Mouse (Mus musculus) heart, postnatal 0 days (tissue): ENCODE results near the gene Pgghg. TPM values are rescaled to one million over a fixed set of nuclear protein-coding genes. Genes with fewer than 3 reads are reported as not detected.

Source experiments
- ATAC-seq: fragments of 200-750 bp; cut with Nextera tagmentation; 2 replicates; pipeline ENCODE4 v1.8.0; 2017; ENCODE audit warnings: low read depth, moderate number of reproducible peaks, moderate library complexity; ENCODE audit not compliant: insufficient read depth
- DNase-seq: peaks from one replicate; pipeline ENCODE4 v3.0.0-alpha.2; 2016; ENCODE audit warnings: low spot score
- H3K27ac ChIP-seq: fragments of 300-500 bp; sonication (generic); 2 replicates; pipeline ENCODE4 v1.5.1; 2014; ENCODE audit warnings: low read depth, mild to moderate bottlenecking
- H3K27me3 ChIP-seq: fragments of 300-500 bp; sonication (generic); 2 replicates; pipeline ENCODE4 v1.6.1; 2014; ENCODE audit warnings: low read length, mixed read lengths; ENCODE audit not compliant: control insufficient read depth, insufficient read depth
- H3K36me3 ChIP-seq: fragments of 300-500 bp; sonication (generic); replicated peaks from 2 replicates; pipeline ENCODE4 v1.6.1; 2014; ENCODE audit warnings: low read length, mixed read lengths; ENCODE audit not compliant: control insufficient read depth, insufficient read depth
- H3K4me1 ChIP-seq: fragments of 300-500 bp; sonication (generic); 2 replicates; pipeline ENCODE4 v1.6.1; 2014; ENCODE audit warnings: antibody characterized with exemption; ENCODE audit not compliant: control insufficient read depth, insufficient read depth
- H3K4me2 ChIP-seq: fragments of 300-500 bp; sonication (generic); 2 replicates; pipeline ENCODE4 v1.6.1; 2014; ENCODE audit warnings: low read depth, mild to moderate bottlenecking, low read length, moderate library complexity
- H3K4me3 ChIP-seq: fragments of 300-500 bp; sonication (generic); 2 replicates; pipeline ENCODE4 v1.5.1; 2014; ENCODE audit warnings: low read depth, low read length
- H3K9ac ChIP-seq: fragments of 300-500 bp; sonication (generic); replicated peaks from 2 replicates; pipeline ENCODE4 v1.6.1; 2014; ENCODE audit warnings: low read depth, low read length, mixed read lengths
- H3K9me3 ChIP-seq: fragments of 300-500 bp; sonication (generic); replicated peaks from 2 replicates; pipeline ENCODE4 v1.6.1; 2016; ENCODE audit warnings: low read length; ENCODE audit not compliant: control insufficient read depth
- CTCF ChIP-seq: IDR thresholded peaks from 2 replicates; pipeline ENCODE4 v1.5.1; 2016; ENCODE audit warnings: antibody characterized with exemption, control low read depth, low read depth
- EP300 ChIP-seq: IDR thresholded peaks from 2 replicates; pipeline ENCODE4 v1.6.1; 2016; ENCODE audit warnings: antibody characterized with exemption, low read depth
- WGBS: fragments of 180-500 bp; shearing (Covaris S2); extraction: QIAGEN DNeasy Blood & Tissue Kit; methylation state at CpG from one replicate; pipeline ENCODE4 v1.1.7; 2014; 5-methylcytosine and 5-hydroxymethylcytosine counted together
- polyA plus RNA-seq: library from polyadenylated mRNA; unstranded; fragments of >200 nt; fragmentation: Nextera tagmentation; extraction: Ambion mirVana; gene quantifications from 2 replicates; pipeline ENCODE4 v1.2.1, GENCODE M21; 2015
- total RNA-seq: library from RNA; depleted of rRNA; stranded (reverse); fragments of >200 nt; gene quantifications from 2 replicates; pipeline ENCODE4 v1.2.3, GENCODE M21; 2014; ENCODE audit warnings: low replicate concordance; rRNA removed

The Pgghg gene
- total RNA-seq: 13.8 and 16.3 TPM in 2 replicates
- 5.8 and 5.9 TPM in 2 replicates for polyA plus RNA-seq

DNA sequence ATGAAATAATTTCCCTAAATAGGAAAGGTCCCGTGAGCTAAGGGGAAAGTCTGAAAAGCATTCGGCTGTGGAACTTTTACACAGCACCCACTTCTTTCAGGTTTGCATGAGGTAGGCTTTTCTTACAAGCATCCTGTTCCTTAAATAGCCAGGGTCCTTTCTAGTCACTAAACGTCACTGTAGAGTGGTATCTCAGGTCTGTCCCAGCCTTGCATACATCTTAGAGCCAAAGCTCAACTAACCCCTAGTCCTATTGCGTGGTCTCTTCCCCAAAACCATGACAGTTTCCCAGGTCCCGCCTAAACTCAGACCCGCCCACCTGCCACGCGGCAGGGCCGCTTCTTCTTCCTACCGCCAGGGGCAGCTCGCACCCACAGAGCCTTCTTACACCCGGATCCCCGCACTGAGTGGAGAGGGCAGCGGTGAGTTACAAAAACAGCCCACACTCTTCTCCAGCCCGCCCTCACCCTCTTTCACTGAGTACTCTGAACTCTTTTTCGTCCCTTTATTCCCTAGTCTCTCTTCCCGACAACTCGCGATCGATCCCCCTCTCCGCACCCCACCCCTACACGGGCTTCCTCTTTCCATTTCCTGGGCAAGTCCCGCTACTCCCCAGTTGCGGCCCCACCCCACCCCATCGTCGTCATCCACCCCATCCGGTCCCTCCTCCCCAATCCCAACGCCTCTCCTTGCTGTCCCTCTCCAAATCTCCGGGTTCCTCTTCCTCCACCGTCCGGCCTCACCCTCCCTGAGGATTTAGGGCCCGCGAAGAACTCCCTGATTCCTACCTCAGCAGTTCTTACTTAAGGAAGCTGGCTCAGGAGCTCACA, at the start of gene Pgghg:
TSS of gene Pgghg (plus strand) at position 170 of the 830 bp plus-strand sequence.
- peaks cover 9% of the 10 kb centered on the region; the same call in 1 of the 2 replicates for H3K4me1 ChIP-seq
- 3% methylated on average over 33 of the region's 33 CpGs for WGBS
- ATAC-seq: peak; percentile 92

DNA sequence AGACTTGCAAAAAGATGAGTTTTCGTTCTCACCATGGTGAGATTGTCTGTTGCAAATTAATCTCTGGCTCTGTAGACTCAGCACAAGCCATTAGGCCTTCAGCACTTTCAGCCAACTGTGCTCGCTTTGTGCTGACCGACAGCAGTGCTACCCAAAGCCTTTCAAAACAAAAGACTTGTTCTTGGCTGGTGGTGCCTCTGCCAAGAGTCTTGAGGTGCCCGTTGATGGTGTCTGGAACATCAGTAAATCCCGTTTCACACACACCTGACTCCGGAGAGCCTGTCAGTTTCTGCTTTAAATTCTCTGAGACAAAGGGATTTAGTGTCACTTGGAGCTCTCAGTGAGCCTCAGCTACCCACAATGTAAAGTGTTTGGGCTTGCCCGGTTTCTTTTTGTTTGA, 47.2 kb upstream of the Pgghg start:
- Histone ChIP-seq H3K4me3 (no peak overlapping the region), H3K4me1 (0 out of 2 replicates have a peak, but pooled peaks cover 2% of the 10 kb centered on the region), H3K27ac (no peak overlapping the region), H3K36me3 (peaks cover 71% of the 10 kb centered on the region), H3K9ac (no peak overlapping the region), H3K27me3 (no peaks in the 10 kb centered on the region), H3K9me3 (no peaks in the 10 kb centered on the region), H3K4me2 (no peak overlapping the region)
- ATAC-seq (no peak), DNase-seq (no peak)
- WGBS: 92% methylated on average over 7 of the region's 7 CpGs
- TF ChIP-seq CTCF: no peak
- TF ChIP-seq EP300: no peak

More for the DNA sequence above, at the start of gene Pgghg:
- peak within 1 kb of the TSS; percentile 64 for H3K4me2 ChIP-seq
- H3K27me3 ChIP-seq: no peaks in the 10 kb centered on the region
- peak within 1 kb of the TSS; percentile 60 for H3K9ac ChIP-seq
- DNase-seq: peak; percentile 92
- H3K27ac ChIP-seq: peak within 1 kb of the TSS; percentile 88
- H3K9me3 ChIP-seq: no peaks in the 10 kb centered on the region
- 0 out of 2 replicates have a peak, but pooled peaks cover 11% of the 10 kb centered on the region for H3K36me3 ChIP-seq
- H3K4me3 ChIP-seq: peak within 1 kb of the TSS; percentile 56
- TF ChIP-seq CTCF: peak; percentile 82
- no peak for TF ChIP-seq EP300

DNA sequence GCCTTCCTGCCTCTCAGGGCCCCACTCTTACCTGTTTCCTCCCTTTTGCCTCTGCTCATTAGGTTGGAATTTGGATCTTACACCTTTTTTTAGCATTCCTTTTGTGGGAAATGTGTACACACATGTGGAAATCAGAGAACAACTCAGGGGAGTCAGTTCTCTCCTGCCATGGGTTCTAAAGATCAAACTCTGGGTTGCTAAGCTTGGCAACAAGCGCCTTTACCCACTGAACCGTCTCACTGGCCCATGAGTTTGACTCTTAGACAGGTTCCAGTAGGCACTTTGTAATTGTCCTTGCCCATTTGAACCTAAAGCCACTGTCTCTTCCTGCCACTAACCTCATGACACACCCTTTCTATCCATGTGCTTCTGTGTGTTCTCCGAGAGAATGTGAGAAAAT, 46.6 kb upstream of the Pgghg start:
- Histone ChIP-seq H3K9ac (no peak overlapping the region), H3K4me2 (no peak overlapping the region), H3K4me3 (no peak overlapping the region), H3K27me3 (no peaks in the 10 kb centered on the region), H3K9me3 (no peaks in the 10 kb centered on the region), H3K4me1 (0 out of 2 replicates have a peak, but pooled peaks cover 5% of the 10 kb centered on the region), H3K36me3 (peaks cover 70% of the 10 kb centered on the region), H3K27ac (no peak overlapping the region)
- ATAC-seq: no peak
- no peak for DNase-seq
- TF ChIP-seq EP300: no peak
- no peak for TF ChIP-seq CTCF
- WGBS: 90% methylated on average over 3 of the region's 3 CpGs

DNA sequence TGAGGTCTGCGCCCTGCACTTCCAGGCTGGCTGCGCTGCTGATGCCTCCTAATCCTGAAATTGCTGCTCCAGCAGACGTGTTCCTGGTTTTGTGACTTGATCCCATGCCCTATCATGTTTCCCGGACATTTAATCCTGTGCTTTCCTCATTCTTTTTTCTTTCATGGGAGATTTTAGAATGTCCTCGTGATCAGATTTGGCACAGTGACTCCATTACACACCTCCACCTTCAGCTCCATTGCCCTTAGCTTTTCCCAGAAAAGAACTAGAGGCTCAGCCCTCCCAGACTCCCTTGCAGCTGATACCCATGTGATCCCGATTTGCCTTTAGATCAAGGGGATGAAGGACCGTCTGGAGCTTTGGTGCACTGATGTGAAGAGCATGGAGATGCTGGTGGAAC, 43.3 kb upstream of the Pgghg start:
- no peak overlapping the region for H3K9ac ChIP-seq
- H3K4me2 ChIP-seq: no peak overlapping the region
- H3K27me3 ChIP-seq: no peaks in the 10 kb centered on the region
- 87% methylated on average over 7 of the region's 7 CpGs for WGBS
- no peaks in the 10 kb centered on the region for H3K9me3 ChIP-seq
- H3K36me3 ChIP-seq: peaks cover 51% of the 10 kb centered on the region
- no peak for TF ChIP-seq CTCF
- no peak for TF ChIP-seq EP300
- no peak overlapping the region for H3K27ac ChIP-seq
- DNase-seq (no peak), ATAC-seq (no peak)
- peaks cover 15% of the 10 kb centered on the region for H3K4me1 ChIP-seq
- no peak overlapping the region for H3K4me3 ChIP-seq

DNA sequence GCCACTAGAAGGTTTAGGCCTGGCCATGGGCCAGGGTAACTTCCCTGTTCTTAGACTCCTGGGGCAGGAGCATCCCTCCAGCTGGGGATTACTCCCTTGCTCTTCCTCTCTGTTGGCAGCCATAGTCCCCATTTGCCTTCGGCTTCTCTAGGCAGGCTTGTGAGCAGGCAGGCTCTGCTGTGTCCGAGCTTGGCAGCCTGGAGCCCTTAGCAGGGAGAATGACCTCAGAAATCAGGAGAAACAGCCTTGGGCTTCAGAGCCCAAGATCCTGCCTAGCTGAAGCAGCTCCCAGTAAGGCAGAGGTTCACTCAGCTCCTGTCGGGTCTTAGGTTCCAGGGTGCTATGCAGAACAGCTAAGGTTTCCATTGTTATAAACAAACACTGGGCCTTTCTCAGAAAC, 42.1 kb upstream of the Pgghg start:
- peak overlapping the region; percentile 96 for H3K27ac ChIP-seq
- peak overlapping the region; percentile 49 for H3K4me3 ChIP-seq
- peaks cover 43% of the 10 kb centered on the region for H3K36me3 ChIP-seq
- DNase-seq: no peak
- ATAC-seq: no peak
- H3K4me2 ChIP-seq: peak overlapping the region; percentile 64
- no peaks in the 10 kb centered on the region for H3K27me3 ChIP-seq
- 29% methylated on average over 3 of the region's 3 CpGs for WGBS
- H3K9ac ChIP-seq: peak overlapping the region; percentile 60; the same call in 1 of the 2 replicates
- H3K9me3 ChIP-seq: no peaks in the 10 kb centered on the region
- H3K4me1 ChIP-seq: peaks cover 15% of the 10 kb centered on the region
- TF ChIP-seq EP300: no peak
- TF ChIP-seq CTCF: no peak
